Mouse (Mus musculus) thymus, adult 2 months (tissue): ENCODE measurements around the gene Pdpr.
"Not testable (repeated sequence)": the region's sequence is repeated elsewhere in the genome, so short reads cannot be mapped to it uniquely, and the experiment has no call there.

ENCODE experiments used
- CTCF ChIP-seq: fragments of 200-500 bp; IDR thresholded peaks from 2 replicates; pipeline ENCODE4 v1.5.1; 2012; ENCODE audit warnings: mild to moderate bottlenecking, control low read depth, low read length, moderate library complexity, borderline replicate concordance; ENCODE audit not compliant: control insufficient read depth, poor library complexity, insufficient read depth; ENCODE audit errors: extremely low read depth
- POLR2A ChIP-seq: fragments of 200-500 bp; IDR thresholded peaks from 2 replicates; pipeline ENCODE4 v1.6.1; 2012; ENCODE audit warnings: mild to moderate bottlenecking, low read length, control low read depth, moderate library complexity; ENCODE audit not compliant: control insufficient read depth, poor library complexity, insufficient read depth; ENCODE audit errors: extremely low read depth

DNA sequence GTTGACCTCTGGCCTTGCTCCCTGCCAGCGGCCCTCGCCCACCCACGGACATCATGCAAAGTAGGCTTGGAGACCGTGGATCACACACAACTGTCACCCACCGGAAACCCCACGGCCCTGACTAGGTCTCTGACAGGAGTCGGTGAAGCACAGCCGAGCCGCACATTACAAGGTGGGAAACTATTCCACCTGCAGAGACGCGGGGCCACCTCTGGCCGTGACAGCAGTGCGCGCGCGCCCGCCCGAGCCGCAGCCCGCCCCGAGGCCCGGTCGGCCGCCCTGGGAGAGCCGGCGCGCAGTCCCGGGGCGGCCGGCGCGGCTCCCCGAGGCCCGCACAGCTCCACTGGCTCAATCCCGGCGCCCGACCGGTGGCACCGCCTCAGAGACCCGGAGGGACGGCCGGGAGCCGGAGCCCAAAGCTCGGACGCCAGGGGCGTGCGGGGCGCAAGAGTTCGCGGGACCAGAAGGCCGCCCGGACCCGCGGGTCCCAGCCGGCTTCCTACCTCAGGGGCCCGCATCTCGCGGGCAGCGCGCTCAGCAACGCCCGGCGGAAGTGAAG is 50.5 kb downstream of the Pdpr start:
- TF ChIP-seq CTCF, POLR2A: not testable (repeated sequence)
